Mouse (Mus musculus): ENCODE data around the gene Rps6kl1. TPM values are rescaled to one million over a fixed set of nuclear protein-coding genes. Genes with fewer than 3 reads are reported as not detected.

The Rps6kl1 gene
- total and polyA plus RNA-seq, 3 experiments = 5.4 to 6.2 TPM; not detected in 1

GRCm38 (mm10) chr12:85153011-85153410 lies 1.9 kb upstream of the Rps6kl1 start:
- H3K36me3 ChIP-seq (ENCODE audit: control insufficient read depth in 1 of 2, insufficient read depth in 2 of 2, low read length in 2 of 2) = no peaks in the 10 kb centered on the region; a peak in 1 of 4 replicates
- H3K27me3 ChIP-seq (ENCODE audit: control insufficient read depth in 1 of 2, insufficient read depth in 2 of 2, low read length in 2 of 2) = peaks cover 3% of the 10 kb centered on the region in 2 experiments
- no peak overlapping the region for H3K27ac ChIP-seq (ENCODE audit: control insufficient read depth, low read depth, low read length)
- H3K4me3 ChIP-seq (ENCODE audit: control insufficient read depth in 1 of 2, insufficient read depth in 1 of 2, low read depth in 2 of 2, low read length in 2 of 2) = no peak overlapping the region
- H3K9ac ChIP-seq (ENCODE audit: control insufficient read depth, low read depth, low read length, poor library complexity, severe bottlenecking) = no peak overlapping the region
- no peak for DNase-seq (ENCODE audit: low read depth, low spot score)
- H3K4me1 ChIP-seq (ENCODE audit: control insufficient read depth in 1 of 2, insufficient read depth in 2 of 2, low read length in 2 of 2) = peaks cover 0 to 4% of the 10 kb centered on the region in 2 experiments; a peak in 1 of 4 replicates
- TF ChIP-seq UBTF (IDR thresholded peaks at IDR 0.05; ENCODE audit: borderline replicate concordance, insufficient read depth, low read depth, low read length) (no peak), EP300 (IDR thresholded peaks at IDR 0.05; ENCODE audit: low read depth in 1 of 2, low read length in 2 of 2) (no peak), CHD2 (IDR thresholded peaks at IDR 0.05; ENCODE audit: low read length) (no peak), ETS1 (IDR thresholded peaks at IDR 0.05; ENCODE audit: low read depth, low read length) (no peak), SIN3A (IDR thresholded peaks at IDR 0.05; ENCODE audit: low read length) (no peak), NRF1 (IDR thresholded peaks at IDR 0.05; ENCODE audit: insufficient read depth, low read depth, low read length, poor library complexity, severe bottlenecking) (no peak)
- H3K79me2 ChIP-seq (ENCODE audit: control insufficient read depth, insufficient read depth, low read length, poor library complexity) = no peaks in the 10 kb centered on the region
- H3K9me3 ChIP-seq (replicated peaks; ENCODE audit: insufficient read depth, low read length) = no peaks in the 10 kb centered on the region

DNA sequence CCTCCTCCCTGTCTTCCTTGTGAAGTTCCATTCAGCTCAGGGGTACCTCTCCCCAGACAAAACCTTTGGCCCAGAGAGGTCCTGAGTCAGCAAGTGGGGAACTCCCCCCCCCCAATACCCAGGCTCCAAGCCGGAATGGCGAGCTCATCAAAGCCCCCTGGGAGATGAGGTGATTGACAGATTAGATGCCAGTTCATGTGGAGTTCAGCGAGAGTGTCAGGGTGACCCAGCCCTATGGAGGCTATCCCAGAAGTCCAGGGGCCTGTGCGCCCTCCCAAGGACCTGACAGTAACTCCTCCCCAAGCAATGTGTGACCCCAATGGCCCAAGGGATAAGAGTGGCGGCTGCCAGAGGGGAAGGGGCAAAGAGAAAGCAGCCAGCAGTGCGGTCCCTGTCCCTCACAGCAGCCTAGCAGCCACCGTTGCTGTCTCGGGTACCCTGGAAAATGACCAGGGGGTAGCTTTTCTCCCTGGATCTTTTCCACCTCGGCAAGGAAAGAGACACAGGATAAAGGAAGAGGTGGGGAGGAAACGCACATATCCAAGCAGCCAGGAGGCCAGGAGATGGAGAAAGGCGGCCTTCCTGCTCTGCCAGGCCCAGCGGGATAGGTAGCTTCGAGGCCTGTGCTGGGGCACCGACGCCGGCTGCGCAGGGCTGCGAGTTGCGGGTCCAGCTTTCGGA lies 603 bp downstream of the Rps6kl1 start:
- Histone ChIP-seq H3K79me2 (ENCODE audit: control insufficient read depth, insufficient read depth, low read length, poor library complexity) (no peaks in the 10 kb centered on the region), H3K4me3 (ENCODE audit: control insufficient read depth in 1 of 2, insufficient read depth in 1 of 2, low read depth in 2 of 2, low read length in 2 of 2) (peak overlapping the region; percentile 62 to 83), H3K27ac (ENCODE audit: control insufficient read depth, low read depth, low read length) (no peak overlapping the region), H3K27me3 (ENCODE audit: control insufficient read depth in 1 of 2, insufficient read depth in 2 of 2, low read length in 2 of 2) (peaks cover 0 to under 1% of the 10 kb centered on the region in 2 experiments; a peak in 1 of 4 replicates), H3K9me3 (replicated peaks; ENCODE audit: insufficient read depth, low read length) (no peaks in the 10 kb centered on the region), H3K36me3 (ENCODE audit: control insufficient read depth in 1 of 2, insufficient read depth in 2 of 2, low read length in 2 of 2) (no peaks in the 10 kb centered on the region; a peak in 1 of 4 replicates), H3K4me1 (ENCODE audit: control insufficient read depth in 1 of 2, insufficient read depth in 2 of 2, low read length in 2 of 2) (peaks cover 0 to 4% of the 10 kb centered on the region in 2 experiments; a peak in 1 of 4 replicates), H3K9ac (ENCODE audit: control insufficient read depth, low read depth, low read length, poor library complexity, severe bottlenecking) (peak overlapping the region; percentile 66)
- TF ChIP-seq GABPA (IDR thresholded peaks at IDR 0.05; ENCODE audit: low read depth, low read length) (no peak), ETS1 (IDR thresholded peaks at IDR 0.05; ENCODE audit: low read depth, low read length) (no peak), UBTF (IDR thresholded peaks at IDR 0.05; ENCODE audit: borderline replicate concordance, insufficient read depth, low read depth, low read length) (no peak), MEF2A (IDR thresholded peaks at IDR 0.05; ENCODE audit: extremely low read depth, insufficient replicate concordance, low read depth, low read length, poor library complexity, severe bottlenecking) (no peak), MAZ (IDR thresholded peaks at IDR 0.05; ENCODE audit: low read depth, low read length) (no peak), MYB (IDR thresholded peaks at IDR 0.05; ENCODE audit: low read depth, low read length) (no peak), MAFK (IDR thresholded peaks at IDR 0.05; ENCODE audit: borderline replicate concordance, low read depth, low read length) (no peak), USF2 (IDR thresholded peaks at IDR 0.05; ENCODE audit: borderline replicate concordance in 1 of 2, insufficient read depth in 1 of 2, low read depth in 1 of 2, low read length in 2 of 2) (no peak), CTCF (IDR thresholded peaks at IDR 0.05 in 2 of 3, conservative IDR thresholded peaks at IDR 0.05 in 1 of 3; ENCODE audit: control insufficient read depth in 1 of 3, insufficient read depth in 1 of 3, low read depth in 2 of 3, low read length in 3 of 3, poor library complexity in 1 of 3, severe bottlenecking in 1 of 3) (no peak)
- no peak for DNase-seq (ENCODE audit: low read depth, low spot score)

Measured in MEL (cell line).